ENCODE assay signal across 9 mouse cellular contexts in the genomic region with DNA sequence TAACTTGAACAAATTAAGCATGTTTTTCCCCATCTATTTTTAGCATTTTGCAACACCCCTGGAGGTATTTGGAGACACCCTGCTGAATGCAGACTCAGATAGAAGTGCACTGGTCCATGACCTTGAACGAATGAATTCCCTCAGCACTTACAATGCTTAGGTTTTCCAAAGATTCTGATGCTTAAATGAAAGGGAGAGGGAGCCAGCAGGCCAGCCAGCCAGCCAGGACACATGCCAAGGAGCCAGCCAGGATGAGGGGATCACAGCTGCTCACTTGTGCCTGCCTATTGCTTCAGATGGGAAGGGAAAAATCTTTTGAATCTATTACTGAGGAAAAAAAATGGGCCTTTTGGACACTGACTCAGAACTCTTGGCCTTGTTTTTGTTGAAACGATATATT.
DNase-seq lines count a peak whose midpoint lies in the region; ATAC-seq and TF ChIP-seq lines count a peak whose summit lies in the region.
"Had no signal": no experiment of that assay in that cellular context is flagged by ENCODE, and none has a peak within 500 bp of the region (broad histone marks: within the 10 kb centered on the region; RNA-seq: fewer than 3 reads in every experiment).

No protein-coding gene starts in this region.

- 42% methylated on average over 2 of the region's 2 CpGs for WGBS in heart, adult 2 months
- 70% methylated on average over 2 of the region's 2 CpGs for WGBS in heart, embryonic 10.5 days

- no peak for ATAC-seq in megakaryocyte progenitor cell, adult 5-6 weeks (replicated peaks; ENCODE audit: poor library complexity)

- no peak overlapping the region for H3K9ac ChIP-seq in heart, adult 2 months (ENCODE audit: low read depth, low read length)

- no peak for TF ChIP-seq CTCF in heart, adult 2 months (IDR thresholded peaks at IDR 0.05)

- TF ChIP-seq EP300 in heart, adult 2 months (IDR thresholded peaks at IDR 0.05; ENCODE audit: insufficient read depth, low read depth, low read length), result no peak

- intact Hi-C loops in heart, adult 2 months (cut with DNase I), result no loop called here
- intact Hi-C loops in heart, postnatal 25 days (cut with DNase I), result no loop called here

- H3K4me1 ChIP-seq in heart, adult 2 months (ENCODE audit: control insufficient read depth, insufficient read depth, low read length), result no peaks in the 10 kb centered on the region
- H3K4me1 ChIP-seq in heart, embryonic 10.5 days, result no peaks in the 10 kb centered on the region

- peak; percentile 27 to 32 for DNase-seq in heart, adult 2 months
- DNase-seq in heart, embryonic 10.5 days (ENCODE audit: low spot score), result no peak
- peak; percentile 86 for DNase-seq in Muller cell, postnatal 12 days (ENCODE audit: inconsistent ontology term)
- DNase-seq in cerebellum, postnatal 36 days, result peak; percentile 3 to 12
- DNase-seq in heart, postnatal 25 days (ENCODE audit: low spot score), result peak; percentile 5
- no peak for DNase-seq in urinary bladder, postnatal 14 days (ENCODE audit: low spot score)
- DNase-seq in embryo, embryonic 11 days, result no peak
- DNase-seq: kidney, postnatal 4 days had no signal

- no peaks in the 10 kb centered on the region for H3K27me3 ChIP-seq in heart, adult 2 months (ENCODE audit: control insufficient read depth, insufficient read depth, low read length)
- H3K27me3 ChIP-seq in heart, embryonic 10.5 days (ENCODE audit: insufficient read depth, poor library complexity, severe bottlenecking), result no peaks in the 10 kb centered on the region

- H3K4me3 ChIP-seq in heart, adult 2 months, result no peak overlapping the region
- no peak overlapping the region for H3K4me3 ChIP-seq in heart, embryonic 10.5 days

- H3K9me3 ChIP-seq in heart, embryonic 10.5 days, result no peaks in the 10 kb centered on the region

- no peak overlapping the region for H3K27ac ChIP-seq in heart, adult 2 months
- no peak overlapping the region for H3K27ac ChIP-seq in heart, embryonic 10.5 days

- no peak for TF ChIP-seq POLR2A in heart, adult 2 months (IDR thresholded peaks at IDR 0.05; ENCODE audit: insufficient read depth, low read depth, low read length)

- no peaks in the 10 kb centered on the region for H3K79me2 ChIP-seq in heart, adult 2 months (replicated peaks; ENCODE audit: control insufficient read depth, insufficient read depth, low read length)

- no peaks in the 10 kb centered on the region for H3K36me3 ChIP-seq in heart, adult 2 months (ENCODE audit: control insufficient read depth, insufficient read depth, low read length)
- H3K36me3 ChIP-seq in heart, embryonic 10.5 days, result no peaks in the 10 kb centered on the region

Comparison
In these comparisons a context has a peak if more than half of its experiments do, and no peak if none do; other contexts are left out.
1. DNase-seq: peak in heart, adult 2 months (2 of 2), Muller cell, postnatal 12 days (single experiment), cerebellum, postnatal 36 days (2 of 2) and heart, postnatal 25 days (single experiment); none in heart, embryonic 10.5 days (single experiment), urinary bladder, postnatal 14 days (single experiment) and embryo, embryonic 11 days (single experiment).